Mouse (Mus musculus): Measurements from ENCODE around the gene Lrsam1.

GRCm38 (mm10) chr2:32954581-32954980 lies 6.8 kb downstream of the Lrsam1 start:
- TF ChIP-seq CTCF (IDR thresholded peaks at IDR 0.05; ENCODE audit: low read depth), result no peak
- no peak for TF ChIP-seq EP300 (IDR thresholded peaks at IDR 0.05; ENCODE audit: low read depth)

Data from heart, postnatal 0 days (tissue).